Mouse (Mus musculus): Measurements from ENCODE around the gene Iqcd.

Gene Iqcd

GRCm38 (mm10) chr5:120603515-120603914 lies 14.7 kb downstream of the Iqcd start:
- DNase-seq (ENCODE audit: low read depth, low spot score), result no peak

GRCm38 (mm10) chr5:120604839-120605238 lies 16.0 kb downstream of the Iqcd start:
- peak; percentile 91 for DNase-seq (ENCODE audit: low read depth, low spot score)

GRCm38 (mm10) chr5:120605241-120605661 lies 16.4 kb downstream of the Iqcd start:
- DNase-seq (ENCODE audit: low read depth, low spot score), result peak; percentile 32

GRCm38 (mm10) chr5:120605688-120606087 lies 16.9 kb downstream of the Iqcd start:
- DNase-seq (ENCODE audit: low read depth, low spot score), result peak; percentile 97

GRCm38 (mm10) chr5:120606590-120607200 lies 17.9 kb downstream of the Iqcd start:
- peak; percentile 41 for DNase-seq (ENCODE audit: low read depth, low spot score)

GRCm38 (mm10) chr5:120607335-120607734 lies 18.5 kb downstream of the Iqcd start:
- no peak for DNase-seq (ENCODE audit: low read depth, low spot score)

GRCm38 (mm10) chr5:120609246-120609775 lies 20.5 kb downstream of the Iqcd start:
- DNase-seq (ENCODE audit: low read depth, low spot score), result no peak

GRCm38 (mm10) chr5:120610906-120611305 lies 22.1 kb downstream of the Iqcd start:
- no peak for DNase-seq (ENCODE audit: low read depth, low spot score)

- DNase-seq (ENCODE audit: low read depth, low spot score), result no peak
These were observed 22.6 kb downstream of the Iqcd start for GRCm38 (mm10) chr5:120611416-120611815.

GRCm38 (mm10) chr5:120612442-120612821 lies 23.6 kb downstream of the Iqcd start, which contains the start of the genes Rita1 and Ddx54:
Gene Rita1, minus strand, starts transcription at chr5:120612589.
Gene Ddx54, plus strand, starts transcription at chr5:120612739.
- DNase-seq (ENCODE audit: low read depth, low spot score), result peak; percentile 99

- DNase-seq (ENCODE audit: low read depth, low spot score), result peak; percentile 100
These were observed 24.2 kb downstream of the Iqcd start for GRCm38 (mm10) chr5:120612822-120613604.

GRCm38 (mm10) chr5:120615903-120616302 lies 27.1 kb downstream of the Iqcd start:
- DNase-seq (ENCODE audit: low read depth, low spot score), result no peak

GRCm38 (mm10) chr5:120618778-120619177 lies 30.0 kb downstream of the Iqcd start:
- no peak for DNase-seq (ENCODE audit: low read depth, low spot score)

- peak; percentile 71 for DNase-seq (ENCODE audit: low read depth, low spot score)
These were observed 30.4 kb downstream of the Iqcd start for GRCm38 (mm10) chr5:120619201-120619600.

GRCm38 (mm10) chr5:120620375-120621077 lies 31.7 kb downstream of the Iqcd start:
- peak; percentile 82 for DNase-seq (ENCODE audit: low read depth, low spot score)

GRCm38 (mm10) chr5:120621078-120621765 lies 32.4 kb downstream of the Iqcd start:
- DNase-seq (ENCODE audit: low read depth, low spot score), result peak; percentile 66

GRCm38 (mm10) chr5:120621846-120622197 lies 33.0 kb downstream of the Iqcd start:
- DNase-seq (ENCODE audit: low read depth, low spot score), result peak; percentile 53

GRCm38 (mm10) chr5:120622198-120622851 lies 33.5 kb downstream of the Iqcd start:
- no peak for DNase-seq (ENCODE audit: low read depth, low spot score)

- no peak for DNase-seq (ENCODE audit: low read depth, low spot score)
These were observed 35.6 kb downstream of the Iqcd start for GRCm38 (mm10) chr5:120624427-120624826.

- no peak for DNase-seq (ENCODE audit: low read depth, low spot score)
These were observed 37.6 kb downstream of the Iqcd start for GRCm38 (mm10) chr5:120626399-120626798.
